8 mouse cellular contexts compared by ENCODE assay signal in the genomic region with DNA sequence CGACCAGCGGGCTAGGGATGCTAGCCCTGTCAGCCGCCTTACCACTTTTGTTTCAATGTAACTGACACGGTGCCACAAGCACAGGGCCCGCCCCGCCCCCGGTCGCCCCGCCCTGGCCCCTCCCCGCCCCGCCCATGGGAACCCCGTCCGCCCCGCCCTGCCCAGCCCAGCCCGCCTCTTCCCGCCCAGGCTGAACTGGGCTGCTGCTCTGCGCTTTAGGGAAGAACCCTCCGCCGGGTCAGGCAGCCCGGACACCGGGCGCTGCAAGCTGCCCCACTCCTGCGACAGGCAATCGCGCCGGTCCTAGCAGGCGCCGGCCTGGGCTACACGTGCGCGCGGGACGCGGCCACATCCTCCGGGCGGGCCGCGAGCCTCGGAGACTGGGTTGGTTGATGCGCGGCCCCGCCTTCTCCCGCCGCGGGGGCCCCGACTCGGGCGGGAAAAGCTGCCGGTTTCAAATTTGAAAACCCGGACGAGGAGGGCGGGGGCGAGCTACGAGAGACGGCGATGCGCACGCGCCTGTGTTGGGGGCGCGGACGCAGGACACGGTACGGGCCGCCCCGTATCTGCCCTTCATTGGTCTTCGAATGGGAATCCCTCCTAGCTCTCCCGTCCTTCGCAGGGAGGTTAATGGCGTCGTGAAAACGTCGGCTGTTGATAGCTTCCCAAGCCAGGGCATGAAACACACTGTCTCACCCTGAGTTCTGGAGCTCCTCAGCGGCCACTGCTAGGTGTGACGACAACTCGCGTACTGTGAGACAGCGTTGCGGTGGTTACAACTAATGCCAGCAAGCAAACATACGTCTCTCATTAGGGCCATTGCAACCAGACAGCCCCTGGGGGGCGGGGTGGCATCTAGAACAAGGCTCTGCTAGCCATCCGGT. TPM values are rescaled to one million over a fixed set of nuclear protein-coding genes. Genes with fewer than 3 reads are reported as not detected.
A peak's percentile ranks its signal among the peaks of the same experiment; 100 is the strongest.
DNase-seq lines count a peak whose midpoint lies in the region; ATAC-seq lines count a peak whose summit lies in the region.

Mxd3 (minus strand) TSS at position 141 of the 884 bp plus-strand sequence.

- H3K4me3 ChIP-seq in forebrain, embryonic 16.5 days (replicated peaks; ENCODE audit: low read length) = peak within 1 kb of the TSS; percentile 93

- peak; percentile 81 for ATAC-seq in forebrain, embryonic 16.5 days
- ATAC-seq in hematopoietic stem cell, adult 5-6 weeks (replicated peaks in 1 of 2; ENCODE audit: insufficient read depth in 1 of 2, low FRiP score in 2 of 2, low TSS enrichment in 1 of 2, low read depth in 1 of 2, poor library complexity in 2 of 2, severe bottlenecking in 2 of 2) = peak; percentile 50 to 62

- peak within 1 kb of the TSS; percentile 76 for H3K9ac ChIP-seq in forebrain, embryonic 16.5 days (replicated peaks; ENCODE audit: low read depth, low read length)

- DNase-seq in MN1 (ENCODE audit: low spot score) = peak; percentile 89
- peak; percentile 57 to 76 for DNase-seq in cerebellum, adult 18-20 months
- DNase-seq in layer of hippocampus, adult 9-11 months = peak; percentile 78
- DNase-seq in lung, postnatal 14 days = peak; percentile 78
- peak; percentile 85 for DNase-seq in ovary, postnatal 36 days (ENCODE audit: low spot score)
- peak; percentile 92 for DNase-seq in thymus, postnatal 25 days

- H3K4me2 ChIP-seq in forebrain, embryonic 16.5 days (ENCODE audit: low read length) = peak within 1 kb of the TSS; percentile 92

- H3K27ac ChIP-seq in forebrain, embryonic 16.5 days (ENCODE audit: low read length) = peak within 1 kb of the TSS; percentile 89

- peaks cover 12% of the 10 kb centered on the region for H3K36me3 ChIP-seq in forebrain, embryonic 16.5 days (ENCODE audit: control insufficient read depth, insufficient read depth)

- peaks cover 33% of the 10 kb centered on the region for H3K4me1 ChIP-seq in forebrain, embryonic 16.5 days (replicated peaks; ENCODE audit: control insufficient read depth, insufficient read depth, low read length)

- no peaks in the 10 kb centered on the region for H3K9me3 ChIP-seq in forebrain, embryonic 16.5 days (ENCODE audit: control insufficient read depth, low read length)

- WGBS in forebrain, embryonic 16.5 days = under 1% methylated on average over 79 of the region's 82 CpGs

- no peaks in the 10 kb centered on the region for H3K27me3 ChIP-seq in forebrain, embryonic 16.5 days (replicated peaks; ENCODE audit: control insufficient read depth, insufficient read depth, low read length)

RNA-seq across cellular contexts. Expression of gene Mxd3, which starts in this region (rescaled TPM):
- polyA plus RNA-seq in forebrain, embryonic 16.5 days (2015; fragmentation: Nextera tagmentation; extraction: Ambion mirVana) = 22.1 and 23.9 TPM in 2 replicates
- total RNA-seq in hematopoietic stem cell, adult 5-6 weeks (2017) = 5.2 and 8.9 TPM in 2 replicates

Comparison
In these comparisons a context has a peak if more than half of its experiments do, and no peak if none do; other contexts are left out.
1. Peak in every context shown above with its lines: DNase-seq, ATAC-seq, H3K4me3 ChIP-seq and H3K27ac ChIP-seq.